Mouse (Mus musculus): Measurements from ENCODE around the gene Bahcc1. TPM values are rescaled to one million over a fixed set of nuclear protein-coding genes. Genes with fewer than 3 reads are reported as not detected.
A peak's percentile ranks its signal among the peaks of the same experiment; 100 is the strongest.

Gene Bahcc1
- polyA plus RNA-seq, 1 experiment from 2014 or later, result 8.2 TPM

DNA sequence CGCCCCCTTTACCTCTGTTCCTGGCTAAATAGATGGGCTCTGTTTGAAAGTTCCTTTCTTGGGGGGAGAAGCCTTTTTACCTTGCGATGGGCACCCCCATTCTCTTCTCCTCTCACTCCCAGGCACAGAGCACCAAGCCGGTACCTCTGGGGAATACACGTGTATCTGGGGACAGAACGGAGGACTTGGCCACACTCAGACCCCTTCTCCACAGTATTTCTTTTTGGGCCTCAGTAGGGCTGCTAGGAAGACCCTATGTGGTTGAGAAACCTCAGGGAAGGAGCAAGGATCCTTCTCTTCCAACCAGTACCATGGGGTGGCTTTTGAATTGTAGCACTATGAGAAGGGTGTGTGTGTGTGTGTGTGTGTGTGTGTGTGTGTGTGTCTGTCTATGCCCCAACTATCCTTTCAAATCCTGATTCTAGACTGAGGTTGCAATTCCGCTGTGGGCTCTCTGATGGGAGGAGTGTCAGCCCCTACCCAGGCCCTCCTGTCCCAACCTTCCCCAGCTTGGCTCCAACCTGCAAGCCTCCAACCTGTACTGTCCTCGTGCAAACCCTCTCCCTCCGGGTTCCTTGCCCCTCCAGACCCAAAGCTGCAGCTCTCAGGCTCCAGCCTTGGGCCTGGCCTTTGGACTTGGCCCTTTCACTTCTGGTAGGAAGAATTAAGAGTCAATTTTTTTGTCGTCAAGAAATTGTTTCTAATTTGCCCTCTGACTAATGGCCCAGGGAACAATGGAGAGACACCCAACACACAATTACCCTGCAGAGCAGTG, 4.4 kb upstream of the Bahcc1 start:
- DNase-seq (ENCODE audit: low spot score) (peak; percentile 10), ATAC-seq (replicated peaks; ENCODE audit: low FRiP score, low read depth) (no peak)
- Histone ChIP-seq H3K27me3 (ENCODE audit: insufficient read depth, low read length) (no peaks in the 10 kb centered on the region), H3K9ac (ENCODE audit: low read depth, low read length) (0 out of 2 replicates have a peak overlapping the region, but pooled peaks have one; percentile 29), H3K27ac (peak overlapping the region; percentile 63; the same call in 1 of the 2 replicates), H3K9me3 (replicated peaks; ENCODE audit: low read length) (no peaks in the 10 kb centered on the region), H3K4me1 (replicated peaks; ENCODE audit: insufficient read depth, low read length) (peaks cover 66% of the 10 kb centered on the region), H3K4me2 (ENCODE audit: low read length) (peak overlapping the region; percentile 92), H3K4me3 (replicated peaks; ENCODE audit: low read depth, low read length) (no peak overlapping the region), H3K36me3 (ENCODE audit: insufficient read depth, low read length) (no peaks in the 10 kb centered on the region)
- 39% methylated on average over 9 of the region's 9 CpGs for WGBS
- no peak for TF ChIP-seq CTCF (IDR thresholded peaks at IDR 0.05; ENCODE audit: low read depth)

DNA sequence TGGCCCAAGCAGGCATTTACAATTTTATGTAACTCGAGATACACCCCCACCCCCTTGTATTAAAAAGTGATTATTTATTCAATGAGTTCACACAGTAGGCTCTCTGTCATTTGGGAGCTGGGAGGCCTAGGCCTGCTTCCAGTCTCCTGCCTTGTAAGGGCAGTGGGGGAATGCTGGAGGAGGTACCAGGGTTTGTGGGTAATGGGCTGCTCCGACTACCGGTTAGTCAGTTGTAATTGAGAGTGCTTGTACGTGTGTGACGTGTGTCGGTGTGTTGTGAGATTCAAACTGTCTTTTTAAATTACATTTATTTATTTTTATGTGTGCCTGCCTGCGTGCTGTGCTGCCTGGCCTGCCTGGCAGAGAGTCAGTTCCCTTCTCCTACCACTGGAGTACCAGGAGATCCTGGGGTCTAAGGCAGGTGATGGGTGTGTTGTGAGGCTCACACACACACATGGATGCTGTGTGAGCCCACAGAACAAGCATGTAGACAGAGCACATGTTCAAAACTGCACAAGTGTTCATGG, 3.8 kb upstream of the Bahcc1 start:
- ATAC-seq (replicated peaks; ENCODE audit: low FRiP score, low read depth) (no peak), DNase-seq (ENCODE audit: low spot score) (peak; percentile 35)
- H3K4me1 ChIP-seq (replicated peaks; ENCODE audit: insufficient read depth, low read length), result peaks cover 62% of the 10 kb centered on the region
- H3K27me3 ChIP-seq (ENCODE audit: insufficient read depth, low read length), result no peaks in the 10 kb centered on the region
- peak overlapping the region; percentile 100; the same call in 1 of the 2 replicates for H3K9ac ChIP-seq (ENCODE audit: low read depth, low read length)
- H3K4me3 ChIP-seq (replicated peaks; ENCODE audit: low read depth, low read length), result peak overlapping the region; percentile 94; the same call in 1 of the 2 replicates
- H3K9me3 ChIP-seq (replicated peaks; ENCODE audit: low read length), result no peaks in the 10 kb centered on the region
- no peak for TF ChIP-seq CTCF (IDR thresholded peaks at IDR 0.05; ENCODE audit: low read depth)
- 0 out of 2 replicates have a peak overlapping the region, but pooled peaks have one; percentile 19 for H3K27ac ChIP-seq
- WGBS, result 15% methylated on average over 7 of the region's 7 CpGs
- H3K36me3 ChIP-seq (ENCODE audit: insufficient read depth, low read length), result no peaks in the 10 kb centered on the region
- H3K4me2 ChIP-seq (ENCODE audit: low read length), result peak overlapping the region; percentile 92

DNA sequence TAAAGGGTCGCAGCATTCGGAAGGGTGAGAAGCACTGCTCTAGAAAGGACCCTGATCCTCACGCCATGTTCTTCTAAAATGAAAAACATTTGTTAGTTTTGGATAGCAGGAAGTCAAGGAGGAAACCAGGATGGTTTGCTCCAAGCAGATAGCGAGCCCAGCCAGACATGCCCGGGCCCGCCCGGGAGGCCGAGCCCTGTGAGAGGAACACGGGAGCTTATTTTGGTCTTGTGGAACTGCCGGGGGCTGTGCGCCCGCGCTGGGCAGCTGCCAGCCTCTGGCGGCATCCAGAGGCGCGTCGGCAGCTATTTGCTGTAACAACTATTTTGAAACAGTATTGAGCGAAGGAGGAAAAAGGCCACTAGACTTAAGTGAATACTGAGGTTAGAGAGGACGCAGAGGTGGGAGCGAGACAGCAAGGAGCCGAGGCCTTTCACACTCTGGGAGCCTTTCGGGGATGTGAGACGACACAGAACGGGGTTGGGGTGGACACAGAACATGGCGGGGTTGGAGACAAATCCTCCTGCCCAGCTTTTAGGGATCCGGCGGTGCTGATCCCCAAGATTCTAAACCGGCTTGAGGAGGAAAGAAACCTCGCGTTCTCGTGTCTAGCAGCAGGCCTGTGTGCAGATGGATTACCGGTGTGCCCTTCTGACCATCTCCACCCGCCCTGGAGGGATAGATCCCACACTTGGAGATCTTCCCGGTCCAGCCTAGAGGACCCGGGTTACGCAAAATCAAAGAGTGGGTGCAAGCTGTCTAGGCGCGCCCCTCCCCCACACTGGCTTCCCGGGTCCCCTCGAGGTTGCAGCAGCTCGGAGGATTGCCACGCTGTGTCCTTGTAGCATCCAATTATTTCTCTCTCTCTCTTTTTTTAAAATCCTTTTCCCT, 2.6 kb upstream of the Bahcc1 start:
- Histone ChIP-seq H3K36me3 (ENCODE audit: insufficient read depth, low read length) (no peaks in the 10 kb centered on the region), H3K27me3 (ENCODE audit: insufficient read depth, low read length) (no peaks in the 10 kb centered on the region), H3K9me3 (replicated peaks; ENCODE audit: low read length) (no peaks in the 10 kb centered on the region), H3K9ac (ENCODE audit: low read depth, low read length) (peak overlapping the region; percentile 100), H3K4me2 (ENCODE audit: low read length) (peak overlapping the region; percentile 92), H3K4me3 (replicated peaks; ENCODE audit: low read depth, low read length) (peak overlapping the region; percentile 94), H3K4me1 (replicated peaks; ENCODE audit: insufficient read depth, low read length) (peaks cover 51% of the 10 kb centered on the region), H3K27ac (peak overlapping the region; percentile 96)
- ATAC-seq (replicated peaks; ENCODE audit: low FRiP score, low read depth), result no peak
- peak; percentile 75 for DNase-seq (ENCODE audit: low spot score)
- WGBS, result under 1% methylated on average over 42 of the region's 42 CpGs
- TF ChIP-seq CTCF (IDR thresholded peaks at IDR 0.05; ENCODE audit: low read depth), result no peak

DNA sequence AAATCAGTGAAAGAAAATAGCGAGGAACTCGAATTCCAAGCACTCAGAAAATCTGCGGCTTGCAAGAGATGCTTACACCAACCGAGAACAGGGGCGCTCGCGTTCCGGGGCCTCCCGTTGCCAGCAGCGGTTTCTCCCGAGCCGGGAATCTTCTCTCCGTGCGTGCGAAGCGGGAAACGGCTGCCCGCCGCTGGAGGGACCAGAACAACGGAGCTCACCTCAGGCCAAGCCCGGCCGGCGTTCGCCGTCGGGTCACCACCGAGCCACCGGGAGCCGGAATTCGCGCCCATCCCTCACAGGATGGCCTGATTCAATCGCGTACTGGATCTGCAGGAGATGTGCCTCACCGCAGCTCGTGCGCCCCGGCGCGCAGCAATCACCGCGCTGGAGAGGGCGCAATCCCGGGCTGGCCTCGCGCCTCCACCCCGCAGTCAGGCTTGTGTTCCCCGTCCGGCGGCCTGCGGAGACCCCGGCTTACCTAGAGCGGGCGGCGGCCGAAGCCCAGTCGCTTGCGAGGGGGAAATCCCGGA, 1.8 kb upstream of the Bahcc1 start:
- no peaks in the 10 kb centered on the region for H3K36me3 ChIP-seq (ENCODE audit: insufficient read depth, low read length)
- H3K4me2 ChIP-seq (ENCODE audit: low read length), result peak overlapping the region; percentile 92
- under 1% methylated on average over 58 of the region's 58 CpGs for WGBS
- 0 out of 2 replicates have a peak, but pooled peaks have one; percentile 16 for TF ChIP-seq CTCF (IDR thresholded peaks at IDR 0.05; ENCODE audit: low read depth)
- no peaks in the 10 kb centered on the region for H3K9me3 ChIP-seq (replicated peaks; ENCODE audit: low read length)
- ATAC-seq (replicated peaks; ENCODE audit: low FRiP score, low read depth) (0 out of 2 replicates have a peak, but pooled peaks have one; percentile 0), DNase-seq (ENCODE audit: low spot score) (peak; percentile 32)
- H3K9ac ChIP-seq (ENCODE audit: low read depth, low read length), result peak overlapping the region; percentile 100
- peak overlapping the region; percentile 96 for H3K27ac ChIP-seq
- peak overlapping the region; percentile 94 for H3K4me3 ChIP-seq (replicated peaks; ENCODE audit: low read depth, low read length)
- peaks cover 47% of the 10 kb centered on the region for H3K4me1 ChIP-seq (replicated peaks; ENCODE audit: insufficient read depth, low read length)
- no peaks in the 10 kb centered on the region for H3K27me3 ChIP-seq (ENCODE audit: insufficient read depth, low read length)

DNA sequence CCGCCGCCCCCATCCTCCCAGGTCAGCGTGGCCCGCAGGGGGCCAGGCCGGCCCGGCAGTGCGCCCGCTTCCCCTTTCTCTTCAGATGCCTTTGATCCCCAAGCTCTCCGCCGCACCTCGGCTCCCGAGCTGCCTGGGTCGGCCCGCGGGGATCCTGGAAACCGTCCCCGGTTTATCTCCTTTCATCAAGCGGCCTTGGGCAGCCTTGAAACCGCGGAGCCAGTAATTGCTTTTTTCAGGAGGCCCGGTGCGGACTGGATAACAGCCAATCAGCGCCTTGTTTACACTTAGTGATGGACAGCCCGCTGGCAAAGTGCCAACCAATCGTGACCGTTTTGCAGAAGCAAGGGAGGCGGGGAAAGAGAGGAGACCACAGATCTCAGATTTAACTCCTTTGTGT, 1.4 kb upstream of the Bahcc1 start:
- peak overlapping the region; percentile 96 for H3K27ac ChIP-seq
- peak overlapping the region; percentile 92 for H3K4me2 ChIP-seq (ENCODE audit: low read length)
- H3K36me3 ChIP-seq (ENCODE audit: insufficient read depth, low read length), result no peaks in the 10 kb centered on the region
- no peaks in the 10 kb centered on the region for H3K27me3 ChIP-seq (ENCODE audit: insufficient read depth, low read length)
- 0% methylated on average over 24 of the region's 27 CpGs for WGBS
- no peaks in the 10 kb centered on the region for H3K9me3 ChIP-seq (replicated peaks; ENCODE audit: low read length)
- DNase-seq (ENCODE audit: low spot score) (peak; percentile 100), ATAC-seq (replicated peaks; ENCODE audit: low FRiP score, low read depth) (peak; percentile 72)
- peaks cover 42% of the 10 kb centered on the region for H3K4me1 ChIP-seq (replicated peaks; ENCODE audit: insufficient read depth, low read length)
- H3K9ac ChIP-seq (ENCODE audit: low read depth, low read length), result peak overlapping the region; percentile 100
- no peak for TF ChIP-seq CTCF (IDR thresholded peaks at IDR 0.05; ENCODE audit: low read depth)
- H3K4me3 ChIP-seq (replicated peaks; ENCODE audit: low read depth, low read length), result peak overlapping the region; percentile 94

Data from kidney, postnatal 0 days (tissue).